Mouse (Mus musculus) neutrophil, adult 83 days (primary cell): ENCODE results near the gene Cnot6. TPM values are rescaled to one million over a fixed set of nuclear protein-coding genes. Genes with fewer than 3 reads are reported as not detected.

ENCODE experiments used
- total RNA-seq, 2 experiments: library from RNA; stranded (reverse); gene quantifications; one replicate each; pipeline ENCODE4 v1.2.4; 2023

Cnot6 gene
- total RNA-seq, result 10 to 100 TPM; 52.4 to 56.5 TPM

DNA sequence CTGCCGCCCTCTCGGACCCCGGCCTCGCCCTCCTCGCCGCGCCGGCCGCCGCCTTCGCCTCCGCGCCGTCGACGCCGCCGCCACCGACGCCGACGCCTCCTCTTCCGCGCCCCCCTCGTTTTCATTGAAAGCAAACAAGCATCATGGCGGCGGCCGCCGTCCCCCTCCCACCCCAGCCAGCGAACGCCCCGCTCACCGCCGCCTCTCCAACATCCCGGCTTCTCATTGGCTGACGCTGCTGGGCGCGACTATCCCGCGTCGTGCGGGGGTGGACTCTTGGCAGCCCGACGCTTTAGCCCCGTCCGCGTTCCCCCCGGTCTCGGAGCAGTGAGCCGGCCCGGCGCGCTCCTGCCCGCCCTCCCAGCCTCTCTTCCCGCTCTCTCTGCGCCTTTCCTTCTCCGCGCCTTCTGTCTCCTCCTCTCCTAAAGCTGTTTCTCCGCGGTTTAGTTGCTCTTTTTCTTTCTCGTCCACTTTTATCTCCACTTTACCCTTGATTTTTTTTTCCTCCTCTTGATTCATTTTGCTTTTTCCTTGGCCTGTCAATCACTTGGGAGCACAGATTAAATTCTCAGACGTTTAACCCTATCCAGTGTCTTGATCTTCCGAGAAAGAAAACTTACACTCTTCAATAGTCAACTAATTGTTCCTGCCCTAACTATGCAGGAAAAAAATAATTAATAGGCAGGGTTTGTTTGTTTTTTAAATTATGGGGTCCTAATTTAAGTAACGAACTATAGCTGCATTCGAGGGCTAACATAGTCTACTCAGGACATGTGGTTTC, at the start of gene Cnot6:
Gene Cnot6, minus strand, starts transcription at position 169 of the 781 bp plus-strand sequence.

DNA sequence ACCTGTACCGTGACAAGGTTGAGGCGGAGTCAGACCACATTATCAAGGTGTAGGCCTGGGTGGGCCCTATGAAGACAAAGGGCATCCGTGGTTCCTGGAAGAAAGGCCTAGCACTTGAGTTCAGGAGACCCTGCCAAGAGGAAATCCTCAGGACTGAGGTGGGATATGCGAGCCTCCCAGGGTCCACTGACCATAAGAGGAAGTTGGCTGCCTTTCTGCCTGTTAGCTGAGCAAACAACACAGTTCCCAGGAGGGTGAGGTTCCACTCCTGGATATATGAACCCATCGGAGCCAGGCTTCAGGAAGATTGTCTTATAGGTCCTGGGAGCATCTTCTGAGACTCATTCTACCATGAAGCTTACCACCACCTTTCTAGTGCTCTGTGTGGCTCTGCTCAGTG, 49.2 kb downstream of the Cnot6 start, which contains the start of gene Scgb3a1:
Gene Scgb3a1, plus strand, starts transcription at position 301 of the 400 bp plus-strand sequence.

Other genes starting within 250 kb of the Cnot6 start
- not detected for gene Olfr1386, start 247.7 kb downstream of the Cnot6 start, total RNA-seq
- gene Olfr1385, start 223.7 kb downstream of the Cnot6 start, total RNA-seq, result not detected
- gene Olfr1384, start 206.0 kb downstream of the Cnot6 start, total RNA-seq, result not detected
- not detected for gene Olfr1383, start 193.1 kb downstream of the Cnot6 start, total RNA-seq
- gene Olfr1382, start 184.5 kb downstream of the Cnot6 start, total RNA-seq, result not detected
- gene Olfr1381, start 169.3 kb downstream of the Cnot6 start, total RNA-seq, result not detected
- gene Olfr1380, start 155.8 kb downstream of the Cnot6 start, total RNA-seq, result not detected
- under 1 TPM; 0.04 to 0.20 TPM for gene Flt4, start 103.5 kb downstream of the Cnot6 start, total RNA-seq
- not detected for gene Scgb3a1, start 49.1 kb downstream of the Cnot6 start, total RNA-seq
- under 1 TPM in 1 of 2 experiments, not detected in 1; 0.13 TPM for gene Gfpt2, start 81.5 kb upstream of the Cnot6 start, total RNA-seq
- gene Mapk9, start 134.0 kb upstream of the Cnot6 start, total RNA-seq, result 10 to 100 TPM; 25.2 to 31.1 TPM
- gene Rasgef1c, start 189.1 kb upstream of the Cnot6 start, total RNA-seq, result not detected